Comparison of ENCODE assay signal across 15 mouse cellular contexts in the genomic region with DNA sequence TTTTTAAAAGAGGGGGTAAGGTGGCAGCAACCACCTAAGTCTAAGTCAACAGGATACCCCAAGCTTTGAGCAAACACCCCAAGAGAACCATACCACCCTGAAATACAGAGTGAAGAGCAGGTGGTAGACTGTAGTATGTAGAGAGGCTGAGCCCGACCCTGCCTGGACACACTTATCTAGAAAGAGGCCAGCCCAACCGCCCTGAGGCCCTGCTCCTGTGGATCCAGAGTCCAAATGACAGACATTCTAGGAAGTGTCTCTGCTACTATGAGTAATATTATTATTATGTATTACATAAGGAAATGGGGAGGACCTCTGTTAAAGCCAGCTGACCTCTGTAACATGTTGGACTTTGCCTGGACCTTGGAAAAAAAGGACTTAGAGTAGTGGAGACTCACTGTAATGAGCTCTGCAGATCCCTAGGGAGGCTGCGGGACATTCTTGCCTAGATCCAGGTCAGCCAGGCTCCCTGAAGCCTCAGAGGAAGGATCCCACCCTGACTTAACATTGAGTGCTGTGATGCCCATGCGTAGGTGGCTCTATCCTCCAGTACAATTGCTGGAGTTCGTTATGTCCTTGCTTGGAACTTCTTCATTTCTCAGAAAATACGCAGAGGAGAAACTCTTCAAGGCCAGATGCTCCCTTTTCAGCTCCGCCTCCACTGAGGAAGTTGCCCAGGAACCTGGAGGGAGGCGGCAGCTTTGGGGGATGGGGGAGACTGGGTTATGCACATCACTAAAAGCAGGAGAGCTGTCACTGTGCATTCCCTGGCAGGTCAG. TPM values are rescaled to one million over a fixed set of nuclear protein-coding genes. Genes with fewer than 3 reads are reported as not detected.
DNase-seq lines count a peak whose midpoint lies in the region; ATAC-seq and TF ChIP-seq lines count a peak whose summit lies in the region.
"Had no signal": no experiment of that assay in that cellular context is flagged by ENCODE, and none has a peak within 500 bp of the region (broad histone marks: within the 10 kb centered on the region; RNA-seq: fewer than 3 reads in every experiment).

No protein-coding gene starts in this region.

- 0 out of 2 replicates have a peak overlapping the region, but pooled peaks have one; percentile 34 for H3K27ac ChIP-seq in liver, postnatal 0 days (ENCODE audit: low read depth)
- no peak overlapping the region for H3K27ac ChIP-seq in liver, embryonic 11.5 days (ENCODE audit: low read depth, low read length)
- H3K27ac ChIP-seq: hindbrain, embryonic 12.5 days; liver, embryonic 14.5 days; midbrain, embryonic 12.5 days; neural tube, embryonic 12.5 days had no signal

- DNase-seq in heart, postnatal 10 days, result peak; percentile 30 to 33
- DNase-seq in heart, adult 8-10 months (ENCODE audit: low spot score), result no peak
- no peak for DNase-seq in liver, postnatal 0 days
- no peak for DNase-seq in liver, embryonic 11.5 days (ENCODE audit: low spot score)
- DNase-seq in right cerebral cortex, postnatal 36 days (ENCODE audit: low spot score in 2 of 2), result peak; percentile 48 to 74
- DNase-seq in urinary bladder, postnatal 4 days (ENCODE audit: low spot score in 2 of 2), result no peak
- DNase-seq in gastrocnemius, adult 8-10 months (ENCODE audit: low spot score in 2 of 2), result no peak
- DNase-seq: adrenal gland, adult 8-10 months; cerebellum, adult 2 months; spleen, adult 18-20 months had no signal

- H3K4me3 ChIP-seq in liver, postnatal 0 days (ENCODE audit: low read depth, low read length), result no peak overlapping the region
- H3K4me3 ChIP-seq in liver, embryonic 11.5 days (ENCODE audit: low read depth, low read length), result no peak overlapping the region
- H3K4me3 ChIP-seq: hindbrain, embryonic 12.5 days; midbrain, embryonic 12.5 days; neural tube, embryonic 12.5 days had no signal

- peaks cover 24% of the 10 kb centered on the region for H3K4me1 ChIP-seq in liver, postnatal 0 days (ENCODE audit: insufficient read depth)
- peaks cover 3% of the 10 kb centered on the region for H3K4me1 ChIP-seq in liver, embryonic 11.5 days (replicated peaks; ENCODE audit: control insufficient read depth, insufficient read depth, low read length)
- H3K4me1 ChIP-seq: hindbrain, embryonic 12.5 days; midbrain, embryonic 12.5 days; neural tube, embryonic 12.5 days had no signal

- no peaks in the 10 kb centered on the region for H3K9me3 ChIP-seq in liver, postnatal 0 days (ENCODE audit: low read length)
- no peaks in the 10 kb centered on the region for H3K9me3 ChIP-seq in liver, embryonic 11.5 days (ENCODE audit: control insufficient read depth, low read length)
- H3K9me3 ChIP-seq: hindbrain, embryonic 12.5 days; midbrain, embryonic 12.5 days; neural tube, embryonic 12.5 days had no signal

- H3K4me2 ChIP-seq in liver, postnatal 0 days (ENCODE audit: low read depth, low read length), result no peak overlapping the region
- no peak overlapping the region for H3K4me2 ChIP-seq in liver, embryonic 11.5 days
- H3K4me2 ChIP-seq: hindbrain, embryonic 12.5 days; midbrain, embryonic 12.5 days; neural tube, embryonic 12.5 days had no signal

- TF ChIP-seq EP300 in liver, postnatal 0 days (IDR thresholded peaks at IDR 0.05; ENCODE audit: low read depth), result no peak

- 40% methylated on average over 8 of the region's 8 CpGs for WGBS in liver, postnatal 0 days (ENCODE audit: insufficient replicate concordance)
- 32% methylated on average over 8 of the region's 8 CpGs for WGBS in liver, embryonic 11.5 days

- H3K27me3 ChIP-seq in liver, postnatal 0 days (ENCODE audit: insufficient read depth, low read length), result no peaks in the 10 kb centered on the region
- H3K27me3 ChIP-seq in liver, embryonic 11.5 days (replicated peaks; ENCODE audit: control insufficient read depth, insufficient read depth, low read length), result no peaks in the 10 kb centered on the region
- H3K27me3 ChIP-seq: hindbrain, embryonic 12.5 days; midbrain, embryonic 12.5 days; neural tube, embryonic 12.5 days had no signal

- no peak for ATAC-seq in liver, postnatal 0 days
- no peak for ATAC-seq in liver, embryonic 11.5 days (replicated peaks; ENCODE audit: low FRiP score)
- ATAC-seq in granulocyte monocyte progenitor cell, adult 5-6 weeks (replicated peaks; ENCODE audit: poor library complexity, severe bottlenecking), result peak; percentile 38; the same call in 1 of the 2 replicates

- intact Hi-C loops in heart, postnatal 10 days (cut with DNase I), result no loop called here

- no peaks in the 10 kb centered on the region for H3K36me3 ChIP-seq in liver, postnatal 0 days (replicated peaks; ENCODE audit: insufficient read depth, low read length)
- no peaks in the 10 kb centered on the region for H3K36me3 ChIP-seq in liver, embryonic 11.5 days (ENCODE audit: control insufficient read depth, insufficient read depth, low read length)
- H3K36me3 ChIP-seq: hindbrain, embryonic 12.5 days; midbrain, embryonic 12.5 days; neural tube, embryonic 12.5 days had no signal

- no peak overlapping the region for H3K9ac ChIP-seq in liver, postnatal 0 days (replicated peaks)
- H3K9ac ChIP-seq in liver, embryonic 11.5 days (ENCODE audit: low read depth, low read length), result no peak overlapping the region
- H3K9ac ChIP-seq: hindbrain, embryonic 12.5 days; liver, embryonic 14.5 days; midbrain, embryonic 12.5 days; neural tube, embryonic 12.5 days had no signal

- TF ChIP-seq CTCF in liver, postnatal 0 days (IDR thresholded peaks at IDR 0.05; ENCODE audit: low read depth), result no peak

RNA-seq across cellular contexts. Expression of a gene that starts 25.7 kb away (rescaled TPM):
- 100 to 1,000 TPM; 279 to 284 TPM for total RNA-seq in heart, postnatal 10 days (2021)
- 100 to 1,000 TPM; 676 to 739 (median 714) TPM for total RNA-seq in heart, adult 8-10 months (2022)
- 20.8 and 23.9 TPM in 2 replicates for polyA plus RNA-seq in liver, postnatal 0 days (2015; fragmentation: Nextera tagmentation; extraction: Ambion mirVana)
- 22.9 and 24.3 TPM in 2 replicates for polyA plus RNA-seq in liver, embryonic 11.5 days (2014; fragmentation: Nextera tagmentation; extraction: Ambion mirVana)
- 44.6 and 52.8 TPM in 2 replicates for total RNA-seq in granulocyte monocyte progenitor cell, adult 5-6 weeks (2014; fragmentation: Nextera tagmentation)
- total RNA-seq in granulocyte monocyte progenitor cell, adult 5-6 weeks (2017), result 76.3 and 84.9 TPM in 2 replicates
- 100 to 1,000 TPM; 250 to 278 (median 260) TPM for total RNA-seq in gastrocnemius, adult 8-10 months (2022)

RNA-seq across cellular contexts. Expression of a gene that starts 41.0 kb away (rescaled TPM):
- total RNA-seq in heart, postnatal 10 days (2021), result 10 to 100 TPM in 1 of 2 experiments, 1 to 10 TPM in 1; 9.8 to 10.8 TPM
- total RNA-seq in heart, adult 8-10 months (2022), result 10 to 100 TPM; 11.1 to 12.3 (median 11.6) TPM
- polyA plus RNA-seq in liver, postnatal 0 days (2015; fragmentation: Nextera tagmentation; extraction: Ambion mirVana), result 5.3 and 6.1 TPM in 2 replicates
- polyA plus RNA-seq in liver, embryonic 11.5 days (2014; fragmentation: Nextera tagmentation; extraction: Ambion mirVana), result 30.8 and 35.0 TPM in 2 replicates
- 17.2 and 17.9 TPM in 2 replicates for total RNA-seq in granulocyte monocyte progenitor cell, adult 5-6 weeks (2014; fragmentation: Nextera tagmentation)
- total RNA-seq in granulocyte monocyte progenitor cell, adult 5-6 weeks (2017), result 22.9 and 27.0 TPM in 2 replicates
- 10 to 100 TPM; 10.3 to 12.0 (median 11.5) TPM for total RNA-seq in gastrocnemius, adult 8-10 months (2022)

Comparison
In these comparisons a context has a peak if more than half of its experiments do, and no peak if none do; other contexts are left out.
1. DNase-seq: peak in heart, postnatal 10 days (2 of 2) and right cerebral cortex, postnatal 36 days (2 of 2); none in heart, adult 8-10 months (single experiment), liver, postnatal 0 days (single experiment), liver, embryonic 11.5 days (single experiment), urinary bladder, postnatal 4 days (0 of 2) and gastrocnemius, adult 8-10 months (0 of 2).